Mouse (Mus musculus) stomach, postnatal 0 days (tissue): ENCODE measurements around the gene Gm20865. TPM values are rescaled to one million over a fixed set of nuclear protein-coding genes. Genes with fewer than 3 reads are reported as not detected.
"Not testable (repeated sequence)": the region's sequence is repeated elsewhere in the genome, so short reads cannot be mapped to it uniquely, and the experiment has no call there.

Experiments used
- ATAC-seq: fragments of 200-750 bp; cut with Nextera tagmentation; 2 replicates; pipeline ENCODE4 v1.8.0; 2017; ENCODE audit not compliant: low FRiP score, low TSS enrichment
- DNase-seq: peaks from one replicate; pipeline ENCODE4 v3.0.0-alpha.2; 2016; ENCODE audit warnings: low spot score
- H3K27ac ChIP-seq: fragments of 300-500 bp; sonication (generic); replicated peaks from 2 replicates; pipeline ENCODE4 v1.5.1; 2014; ENCODE audit warnings: mild to moderate bottlenecking, control low read depth
- H3K27me3 ChIP-seq: fragments of 300-500 bp; sonication (generic); 2 replicates; pipeline ENCODE4 v1.6.1; 2014; ENCODE audit warnings: low read length; ENCODE audit not compliant: control insufficient read depth, insufficient read depth
- H3K36me3 ChIP-seq: fragments of 300-500 bp; sonication (generic); 2 replicates; pipeline ENCODE4 v1.6.1; 2014; ENCODE audit warnings: low read length, mixed read lengths; ENCODE audit not compliant: control insufficient read depth, insufficient read depth
- H3K4me1 ChIP-seq: fragments of 300-500 bp; sonication (generic); replicated peaks from 2 replicates; pipeline ENCODE4 v1.6.1; 2014; ENCODE audit warnings: antibody characterized with exemption; ENCODE audit not compliant: control insufficient read depth, insufficient read depth
- H3K4me2 ChIP-seq: fragments of 300-500 bp; sonication (generic); replicated peaks from 2 replicates; pipeline ENCODE4 v1.6.1; 2014; ENCODE audit warnings: low read depth, mild to moderate bottlenecking, control low read depth, moderate library complexity
- H3K4me3 ChIP-seq: fragments of 300-500 bp; sonication (generic); 2 replicates; pipeline ENCODE4 v1.5.1; 2014; ENCODE audit warnings: low read depth, low read length, control low read depth
- H3K9ac ChIP-seq: fragments of 300-500 bp; sonication (generic); 2 replicates; pipeline ENCODE4 v1.6.1; 2014; ENCODE audit warnings: mild to moderate bottlenecking, low read length, control low read depth, mixed read lengths
- H3K9me3 ChIP-seq: fragments of 300-500 bp; sonication (generic); 2 replicates; pipeline ENCODE4 v1.6.1; 2016; ENCODE audit warnings: low read length; ENCODE audit not compliant: control insufficient read depth
- WGBS: fragments of 180-500 bp; shearing (Covaris S2); extraction: QIAGEN DNeasy Blood & Tissue Kit; methylation state at CpG from one replicate; pipeline ENCODE4 v1.1.7; 2014; 5-methylcytosine and 5-hydroxymethylcytosine counted together
- polyA plus RNA-seq: library from polyadenylated mRNA; unstranded; fragments of >200 nt; fragmentation: Nextera tagmentation; extraction: Ambion mirVana; gene quantifications from 2 replicates; pipeline ENCODE4 v1.2.1, GENCODE M21; 2015

Gm20865 gene
- polyA plus RNA-seq = not detected in 2 replicates

DNA sequence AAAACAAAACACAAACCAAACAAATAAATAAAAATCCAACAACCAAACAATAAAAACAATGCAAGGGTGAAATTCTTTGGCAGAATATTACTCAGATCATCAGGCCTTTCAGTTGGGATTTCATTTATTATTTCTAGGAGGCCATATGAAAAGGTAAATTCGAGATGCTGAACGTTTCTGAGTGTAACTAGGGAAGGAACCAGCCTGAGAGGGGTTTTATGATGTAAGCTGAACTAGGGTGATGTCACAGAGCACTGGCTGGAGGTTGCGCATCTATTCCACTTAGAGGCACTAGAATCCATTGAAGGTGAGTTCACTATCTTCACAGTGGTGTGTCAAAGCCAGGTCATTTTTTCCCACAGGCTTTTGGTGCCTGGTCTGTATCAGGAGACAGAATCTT lies at the start of gene Gm20865:
Gene Gm20865, plus strand, starts transcription at position 301 of the 400 bp plus-strand sequence.
- not testable (repeated sequence) for H3K36me3 ChIP-seq, ATAC-seq, H3K27me3 ChIP-seq, H3K9me3 ChIP-seq, H3K4me2 ChIP-seq, DNase-seq, H3K4me3 ChIP-seq, H3K4me1 ChIP-seq, H3K9ac ChIP-seq, H3K27ac ChIP-seq
- no CpG with 5 or more reads among the region's 3 CpGs for WGBS

Other genes starting within 250 kb of the Gm20865 start
- gene Gm29866, start 247.9 kb upstream of the Gm20865 start, polyA plus RNA-seq = not detected in 2 replicates
- gene Gm20909, start 77.0 kb upstream of the Gm20865 start, polyA plus RNA-seq = not detected in 2 replicates